Mouse (Mus musculus) layer of hippocampus, postnatal 14 days (tissue): ENCODE results near the gene Ambra1. TPM values are rescaled to one million over a fixed set of nuclear protein-coding genes. Genes with fewer than 3 reads are reported as not detected.

Experiments used
- DNase-seq, 2 experiments: peaks; one replicate each; pipeline ENCODE4 v3.0.0; 2021 to 2022; ENCODE audit warnings: low spot score in 2 of 2, mixed read lengths in 1 of 2
- total RNA-seq, 2 experiments: library from RNA; stranded (reverse); gene quantifications; 2 replicates each; pipeline ENCODE4 v1.2.3; 2021

Ambra1 gene
- total RNA-seq, 2 experiments from 2014 or later: 45.5 to 49.1 TPM

- DNase-seq: peak; percentile 19 to 73
Measured at GRCm38 (mm10) chr2:91859423-91859822, 129.5 kb downstream of the Ambra1 start.

DNA sequence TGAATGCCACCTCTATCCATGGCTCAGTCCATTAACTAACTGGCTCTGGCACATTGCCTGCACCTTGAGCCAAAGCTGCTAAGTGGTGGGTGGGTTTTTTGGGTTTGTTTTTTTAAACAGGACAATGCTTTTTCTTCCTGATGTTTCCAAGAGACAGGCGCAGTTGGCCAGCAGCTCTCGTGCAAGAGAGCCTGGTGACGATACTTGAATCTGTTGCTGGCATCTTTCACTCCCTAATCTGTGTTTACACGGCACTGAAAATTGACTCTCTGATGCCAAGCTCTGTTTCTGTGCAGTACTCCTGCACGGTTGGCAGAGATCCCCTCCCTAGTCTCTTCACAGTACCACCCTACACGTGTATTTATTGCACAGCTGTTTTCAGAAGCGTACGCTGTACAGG is 140.8 kb downstream of the Ambra1 start:
- DNase-seq: peak; percentile 43 to 81

GRCm38 (mm10) chr2:91871225-91871624 is 141.3 kb downstream of the Ambra1 start:
- DNase-seq: no peak

DNA sequence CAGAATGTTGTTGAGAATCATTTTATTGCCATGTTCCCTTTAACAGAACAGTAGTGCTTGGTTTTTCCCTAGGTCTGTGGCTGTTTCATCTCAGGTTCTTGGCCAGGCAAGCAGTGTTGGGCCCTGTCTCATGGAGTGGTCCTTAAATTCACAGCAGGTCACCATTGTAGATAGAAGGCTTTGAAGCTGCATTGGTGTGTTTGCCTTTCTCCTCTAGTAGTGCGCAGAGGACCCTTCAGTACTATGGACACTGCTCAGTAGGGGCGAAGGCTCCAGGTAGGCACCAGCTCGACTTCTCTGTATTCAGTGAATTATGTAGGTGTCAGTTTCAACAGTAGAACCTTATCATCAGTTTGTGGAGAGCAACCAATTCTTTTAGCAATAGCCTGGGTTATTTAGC is 142.7 kb downstream of the Ambra1 start:
- no peak for DNase-seq

GRCm38 (mm10) chr2:91876000-91876805 is 146.3 kb downstream of the Ambra1 start:
- DNase-seq: no peak

DNA sequence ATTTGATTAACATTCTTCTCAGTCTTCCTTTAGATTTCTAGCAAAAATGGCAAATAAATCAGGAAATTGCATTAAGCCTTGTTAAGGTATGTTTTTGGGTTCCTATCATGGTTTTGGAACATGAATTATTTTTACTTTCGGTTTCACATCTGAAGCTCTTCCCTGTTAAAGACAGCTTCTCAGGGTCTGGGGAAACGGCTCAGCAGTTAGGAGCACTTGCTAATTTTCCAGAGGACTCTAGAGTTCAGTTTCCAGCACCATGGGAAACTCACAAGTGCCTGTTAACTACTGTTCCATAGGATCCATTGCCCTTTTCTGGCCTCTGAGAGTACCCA is 146.8 kb downstream of the Ambra1 start:
- no peak for DNase-seq

GRCm38 (mm10) chr2:91878387-91879180 is 148.7 kb downstream of the Ambra1 start:
- no peak for DNase-seq

DNA sequence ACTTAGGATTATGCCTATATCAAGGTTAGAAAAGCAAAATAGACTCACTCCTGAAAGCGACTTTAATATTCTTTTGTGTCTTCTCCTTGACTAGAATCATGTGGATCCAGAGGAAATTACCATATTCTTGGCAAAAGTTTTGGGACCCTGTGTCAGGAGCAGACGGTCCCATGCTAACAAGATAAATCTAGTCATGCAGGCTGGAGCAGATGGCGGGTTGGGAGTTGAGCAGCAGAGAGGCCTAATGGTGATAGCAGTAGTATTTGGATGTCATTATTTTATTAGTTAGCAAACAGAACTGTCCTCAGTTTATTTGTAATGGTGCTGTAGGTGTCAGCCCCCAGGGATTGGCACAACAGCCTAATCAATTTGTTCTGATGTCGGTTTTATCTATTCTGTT is 154.0 kb downstream of the Ambra1 start:
- peak in 1 of 2 experiments; percentile 67 for DNase-seq

DNA sequence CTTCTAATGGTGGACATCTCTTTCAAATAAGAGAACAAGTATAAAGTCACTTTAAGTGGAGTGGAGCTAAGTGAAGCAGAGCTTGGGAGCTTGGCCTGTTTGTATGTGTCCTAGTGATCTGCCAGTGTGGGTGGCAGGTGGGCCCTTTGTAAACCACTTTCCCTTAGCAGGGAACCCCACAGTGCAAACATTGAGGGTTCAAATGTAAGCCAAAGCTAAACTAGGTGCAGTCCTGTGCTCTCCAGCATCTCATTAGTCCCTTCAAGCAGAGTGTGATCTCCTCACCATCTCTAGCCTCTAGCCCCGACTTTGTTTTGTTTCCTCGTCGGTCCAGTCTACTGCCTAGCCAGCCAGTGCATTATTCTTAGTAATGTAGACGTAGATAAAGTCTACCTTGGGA is 154.7 kb downstream of the Ambra1 start:
- DNase-seq: no peak

GRCm38 (mm10) chr2:91894716-91895115 is 164.8 kb downstream of the Ambra1 start:
- DNase-seq: no peak

DNA sequence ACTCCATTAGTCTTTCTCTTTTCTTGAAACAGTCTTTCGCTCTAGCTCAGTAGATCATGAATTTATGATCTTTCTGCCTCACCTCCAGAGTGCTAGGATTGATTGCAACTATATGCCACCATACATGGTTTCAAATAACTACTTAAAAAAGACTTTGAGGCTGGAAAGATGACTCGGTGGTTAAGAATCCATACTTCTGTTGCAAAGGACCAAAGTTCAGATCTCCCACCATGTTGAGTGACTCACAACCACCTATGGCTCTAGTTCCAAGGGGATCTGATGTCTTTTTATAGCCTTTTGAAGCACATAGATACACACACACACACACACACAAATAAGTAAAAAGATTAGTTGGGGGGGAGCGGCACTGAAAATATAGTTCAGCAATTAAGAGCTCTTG is 165.5 kb downstream of the Ambra1 start:
- no peak for DNase-seq

DNA sequence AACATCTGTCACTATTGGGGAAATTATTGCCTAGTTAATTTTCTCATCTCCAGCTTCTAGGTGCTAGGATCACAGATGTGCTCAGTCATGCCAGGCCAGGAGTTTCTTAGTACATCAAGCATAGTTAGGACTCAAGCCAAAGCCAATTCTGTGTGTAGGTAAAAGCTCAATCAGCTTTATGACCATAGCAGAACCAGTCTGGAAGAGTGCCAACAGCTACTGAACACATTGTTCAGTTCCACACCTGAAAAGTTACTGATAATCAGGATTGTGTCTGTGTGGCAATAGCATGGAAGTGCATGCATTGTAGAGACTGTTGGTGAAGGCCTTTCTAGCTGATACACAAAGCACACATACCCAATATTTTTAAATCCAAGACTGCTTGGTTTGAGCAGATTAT is 168.0 kb downstream of the Ambra1 start:
- DNase-seq: no peak

GRCm38 (mm10) chr2:91899141-91899540 is 169.2 kb downstream of the Ambra1 start:
- DNase-seq: peak in 1 of 2 experiments; percentile 29

GRCm38 (mm10) chr2:91900431-91900830 is 170.5 kb downstream of the Ambra1 start:
- DNase-seq: no peak

DNA sequence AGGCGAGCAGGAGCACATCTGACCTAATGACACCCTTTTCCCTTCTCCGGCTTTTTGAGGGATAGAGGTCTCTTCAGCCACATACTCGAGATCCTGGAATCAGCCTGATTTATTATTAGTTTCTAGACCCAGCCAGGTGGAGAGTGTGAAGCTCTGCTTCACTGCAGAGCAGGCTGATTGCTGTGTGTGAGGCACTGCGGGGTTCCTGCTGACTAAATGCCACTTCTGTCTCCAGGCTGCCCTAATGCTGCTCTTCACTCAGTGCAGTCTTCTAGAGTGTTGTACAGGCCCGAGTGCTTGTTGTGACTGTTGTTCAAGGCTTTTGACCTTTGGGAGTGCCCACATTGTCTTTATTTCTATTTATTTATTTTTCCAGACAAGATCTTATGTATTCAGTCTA is 172.4 kb downstream of the Ambra1 start:
- no peak for DNase-seq

DNA sequence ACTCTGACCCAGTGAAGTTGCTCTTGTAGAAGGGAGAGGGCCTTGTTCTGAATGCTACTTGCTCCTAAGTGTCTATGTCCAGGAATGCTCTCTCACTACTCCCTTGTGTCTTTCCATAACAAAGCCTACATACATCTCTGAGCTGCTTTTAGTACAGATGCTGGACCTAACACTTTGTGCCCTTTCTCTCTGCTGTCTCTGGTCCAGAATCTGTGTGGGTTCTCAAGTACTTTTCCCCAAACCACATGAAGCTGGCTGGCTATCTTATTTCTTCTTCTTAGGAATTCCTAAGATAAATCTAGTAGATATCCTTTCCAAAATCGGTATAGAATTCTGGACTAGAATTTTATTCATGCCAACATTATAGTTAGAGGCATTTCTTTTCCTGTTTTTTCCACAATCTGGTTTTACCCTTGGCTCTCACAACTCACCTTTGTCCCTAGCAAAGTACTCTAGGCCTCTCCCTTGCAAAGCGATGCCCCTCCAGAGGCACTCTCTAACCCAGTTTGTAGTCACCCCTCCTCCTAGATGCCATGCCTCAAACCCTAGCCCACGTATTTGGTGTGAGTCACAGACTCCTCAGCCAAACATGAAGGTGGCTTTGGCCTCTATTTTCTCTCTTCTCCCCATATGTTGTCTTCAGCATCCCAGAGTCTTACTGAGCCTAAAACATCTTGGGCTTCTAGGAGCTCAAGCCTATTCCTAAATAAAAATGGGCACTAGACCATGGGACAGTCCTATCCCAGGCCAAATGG is 173.4 kb downstream of the Ambra1 start:
- DNase-seq: no peak

GRCm38 (mm10) chr2:91904618-91905307 is 174.8 kb downstream of the Ambra1 start:
- DNase-seq: peak in 1 of 2 experiments; percentile 31

GRCm38 (mm10) chr2:91906141-91906540 is 176.2 kb downstream of the Ambra1 start:
- peak in 1 of 2 experiments; percentile 34 for DNase-seq

GRCm38 (mm10) chr2:91912616-91913015 is 182.7 kb downstream of the Ambra1 start:
- no peak for DNase-seq

DNA sequence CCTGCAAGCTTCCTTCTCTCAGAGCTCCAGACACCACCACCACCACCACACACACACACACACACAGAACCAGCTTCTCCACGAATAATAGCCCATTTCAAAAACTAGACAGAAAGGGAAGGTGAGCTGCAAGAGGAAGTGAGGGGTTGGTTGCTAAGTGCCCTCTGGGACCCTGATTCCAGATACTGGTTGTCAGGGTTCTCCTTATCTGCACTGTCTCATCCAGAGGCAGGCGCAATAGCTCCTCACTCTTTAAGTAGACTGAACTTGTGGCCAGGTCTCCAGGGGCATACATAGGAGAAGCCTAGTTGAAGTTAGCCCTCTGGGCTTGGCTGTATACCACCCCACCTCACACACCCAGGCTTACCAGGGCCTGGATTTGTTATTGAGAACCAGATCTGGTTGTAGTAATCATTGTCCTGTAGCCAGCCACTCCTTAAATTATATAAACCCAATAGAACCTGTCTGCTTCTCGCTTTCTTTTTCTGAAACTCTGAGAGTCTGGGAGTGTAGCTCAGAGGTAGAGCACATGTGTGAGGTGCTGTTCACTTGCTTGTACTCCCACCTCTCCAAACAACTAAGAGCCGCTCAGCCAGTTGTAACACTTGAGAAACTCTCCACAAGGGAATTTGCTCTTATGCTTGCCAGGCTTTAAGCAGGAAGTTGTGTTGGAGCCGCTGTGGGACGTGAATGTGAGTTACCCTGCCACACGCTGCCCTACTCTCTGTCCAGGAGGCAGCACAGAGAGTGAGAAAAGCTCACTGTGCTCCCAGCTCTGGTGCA is 183.6 kb downstream of the Ambra1 start:
- DNase-seq: no peak
